Mouse (Mus musculus) spleen, adult 2 months (tissue): Measurements from ENCODE around the gene Atp6v0d1. TPM values are rescaled to one million over a fixed set of nuclear protein-coding genes. Genes with fewer than 3 reads are reported as not detected.
"Not testable (repeated sequence)": the region's sequence is repeated elsewhere in the genome, so short reads cannot be mapped to it uniquely, and the experiment has no call there.

Source experiments
- DNase-seq, 2 experiments: peaks; one replicate each; pipeline versions ENCODE4 v3.0.0 to v3.0.0-alpha.2; 2012 to 2021; ENCODE audit warnings: low spot score in 2 of 2, low read depth in 1 of 2
- H3K27ac ChIP-seq: fragments of 200-500 bp; 2 replicates; pipeline ENCODE4 v1.5.1; 2012; ENCODE audit warnings: low read length, inconsistent platforms; ENCODE audit not compliant: insufficient read depth
- H3K27me3 ChIP-seq: fragments of 200-500 bp; 2 replicates; pipeline ENCODE4 v1.6.1; 2012; ENCODE audit warnings: mild to moderate bottlenecking, moderate library complexity, low read length, inconsistent platforms; ENCODE audit not compliant: control insufficient read depth, insufficient read depth
- H3K36me3 ChIP-seq: fragments of 200-500 bp; 2 replicates; pipeline ENCODE4 v1.6.1; 2012; ENCODE audit warnings: mild to moderate bottlenecking, low read length, inconsistent platforms; ENCODE audit not compliant: control insufficient read depth, insufficient read depth
- H3K4me1 ChIP-seq: fragments of 200-500 bp; 2 replicates; pipeline ENCODE4 v1.6.1; 2011; ENCODE audit warnings: inconsistent platforms; ENCODE audit not compliant: control insufficient read depth, insufficient read depth, insufficient read length
- H3K4me3 ChIP-seq: fragments of 200-500 bp; 2 replicates; pipeline ENCODE4 v1.5.1; 2011; ENCODE audit warnings: mild to moderate bottlenecking, inconsistent platforms; ENCODE audit not compliant: insufficient read depth, insufficient read length; ENCODE audit errors: extremely low read depth
- CTCF ChIP-seq: fragments of 200-500 bp; IDR thresholded peaks from 2 replicates; pipeline ENCODE4 v1.5.1; 2011; ENCODE audit warnings: mild to moderate bottlenecking, inconsistent platforms; ENCODE audit not compliant: insufficient read depth, insufficient read length, insufficient replicate concordance; ENCODE audit errors: extremely low read depth
- POLR2A ChIP-seq: fragments of 200-500 bp; IDR thresholded peaks from 2 replicates; pipeline ENCODE4 v1.6.1; 2011; ENCODE audit warnings: low read depth, low read length, inconsistent platforms
- WGBS: fragments of 180-500 bp; shearing (Covaris S2); methylation state at CpG from one replicate; pipeline ENCODE4 v1.1.7; 2018; 5-methylcytosine and 5-hydroxymethylcytosine counted together
- polyA plus RNA-seq: library from polyadenylated mRNA; depleted of rRNA; stranded (reverse); fragments of >200 nt; gene quantifications from 2 replicates; pipeline ENCODE4 v1.2.3, GENCODE M21; 2012

Gene Atp6v0d1
- polyA plus RNA-seq, 1 experiment: 72.0 TPM

- no peak for DNase-seq
- WGBS: 9% methylated on average over 10 of the region's 10 CpGs
- H3K4me1 ChIP-seq: peaks cover 26% of the 10 kb centered on the region
Observed at GRCm38 (mm10) chr8:105607062-105607461, 41.2 kb upstream of the Atp6v0d1 start.

GRCm38 (mm10) chr8:105606189-105607023 is 40.6 kb upstream of the Atp6v0d1 start:
- Histone ChIP-seq H3K4me3 (peak overlapping the region; percentile 76), H3K27ac (peak overlapping the region; percentile 82), H3K27me3 (no peaks in the 10 kb centered on the region), H3K4me1 (peaks cover 26% of the 10 kb centered on the region), H3K36me3 (no peaks in the 10 kb centered on the region)
- TF ChIP-seq CTCF (no peak), POLR2A (0 out of 2 replicates have a peak, but pooled peaks have one; percentile 6)
- peak; percentile 33 to 38 for DNase-seq
- 2% methylated on average over 30 of the region's 30 CpGs for WGBS

More at GRCm38 (mm10) chr8:105607062-105607461, 41.2 kb upstream of the Atp6v0d1 start:
- no peaks in the 10 kb centered on the region for H3K36me3 ChIP-seq
- H3K27me3 ChIP-seq: no peaks in the 10 kb centered on the region
- H3K4me3 ChIP-seq: peak overlapping the region; percentile 76; the same call in 1 of the 2 replicates
- peak overlapping the region; percentile 82 for H3K27ac ChIP-seq
- TF ChIP-seq POLR2A: no peak
- TF ChIP-seq CTCF: no peak

- Histone ChIP-seq H3K36me3 (no peaks in the 10 kb centered on the region), H3K27ac (peak overlapping the region; percentile 82), H3K4me1 (peaks cover 26% of the 10 kb centered on the region), H3K27me3 (no peaks in the 10 kb centered on the region), H3K4me3 (peak overlapping the region; percentile 76)
- WGBS: under 1% methylated on average over 39 of the region's 39 CpGs
- TF ChIP-seq POLR2A (no peak), CTCF (no peak)
- peak in 1 of 2 experiments; percentile 43 for DNase-seq
Observed at GRCm38 (mm10) chr8:105605491-105606188, 39.8 kb upstream of the Atp6v0d1 start.

- WGBS: 2% methylated on average over 33 of the region's 42 CpGs
- peak; percentile 54 to 74 for DNase-seq
- Histone ChIP-seq H3K27me3 (no peaks in the 10 kb centered on the region), H3K4me3 (peak within 1 kb of the TSS; percentile 76), H3K4me1 (peaks cover 26% of the 10 kb centered on the region), H3K27ac (peak within 1 kb of the TSS; percentile 82), H3K36me3 (no peaks in the 10 kb centered on the region)
- peak; percentile 48; the same call in 1 of the 2 replicates for TF ChIP-seq POLR2A
- TF ChIP-seq CTCF: no peak; the same call in 1 of the 2 replicates
Observed at GRCm38 (mm10) chr8:105604804-105605381, 39.0 kb upstream of the Atp6v0d1 start, which contains the start of gene Ripor1. Gene Ripor1, plus strand, starts transcription at chr8:105605255.

- H3K4me3 ChIP-seq, H3K27ac ChIP-seq, DNase-seq, H3K36me3 ChIP-seq, H3K27me3 ChIP-seq: not testable (repeated sequence)
- 62% methylated on average over 3 of the region's 3 CpGs for WGBS
- H3K4me1 ChIP-seq: peaks cover 13% of the 10 kb centered on the region
Observed at GRCm38 (mm10) chr8:105602540-105602939, 36.7 kb upstream of the Atp6v0d1 start.

GRCm38 (mm10) chr8:105601301-105601700 is 35.5 kb upstream of the Atp6v0d1 start:
- WGBS: 91% methylated on average over 5 of the region's 5 CpGs
- H3K27me3 ChIP-seq: no peaks in the 10 kb centered on the region
- TF ChIP-seq POLR2A: no peak
- no peak for TF ChIP-seq CTCF

More at GRCm38 (mm10) chr8:105601301-105601700, 35.5 kb upstream of the Atp6v0d1 start:
- H3K36me3 ChIP-seq: no peaks in the 10 kb centered on the region
- H3K4me3 ChIP-seq: no peak overlapping the region
- no peak overlapping the region for H3K27ac ChIP-seq
- H3K4me1 ChIP-seq: peaks cover 3% of the 10 kb centered on the region; the same call in 1 of the 2 replicates
- no peak for DNase-seq
